Mouse (Mus musculus): ENCODE measurements around the gene Dagla.

GRCm38 (mm10) chr19:10334467-10334866 lies 29.8 kb upstream of the Dagla start:
- TF ChIP-seq CTCF (IDR thresholded peaks at IDR 0.05; ENCODE audit: borderline replicate concordance, extremely low read depth, insufficient read depth, insufficient read length) (no peak), POLR2A (IDR thresholded peaks at IDR 0.05; ENCODE audit: borderline replicate concordance, extremely low read depth, insufficient read depth, insufficient read length, poor library complexity, severe bottlenecking) (no peak)
